Mouse (Mus musculus): ENCODE results near the gene Prkn.

The Prkn gene

DNA sequence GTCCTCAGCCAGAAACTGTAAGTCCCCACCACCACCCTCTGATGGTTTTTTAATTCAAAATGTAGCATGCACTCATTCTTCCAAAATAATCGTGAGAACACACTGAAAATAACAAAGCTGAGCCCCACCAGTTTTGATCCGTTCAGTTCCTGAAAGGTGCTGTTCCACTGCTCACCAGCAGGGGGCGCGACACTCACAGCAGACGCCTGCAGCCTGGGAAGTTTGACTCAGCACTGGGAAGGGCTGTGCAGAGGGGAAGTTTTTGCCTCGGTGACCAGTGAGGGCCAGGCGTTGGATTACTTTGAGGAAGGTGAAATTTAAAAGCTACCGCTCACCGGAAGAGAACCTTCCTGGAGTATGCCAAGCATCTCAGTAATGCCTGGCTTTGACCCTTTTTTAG is 1199.0 kb downstream of the Prkn start:
- in situ Hi-C loops (cut with MseI, MboI), result loop anchor here (5.0 to 10.0 kb wide), 6 partner anchors 63 to 336 kb away; partner anchors contain the start of gene Plg (in 1 of the 2)

DNA sequence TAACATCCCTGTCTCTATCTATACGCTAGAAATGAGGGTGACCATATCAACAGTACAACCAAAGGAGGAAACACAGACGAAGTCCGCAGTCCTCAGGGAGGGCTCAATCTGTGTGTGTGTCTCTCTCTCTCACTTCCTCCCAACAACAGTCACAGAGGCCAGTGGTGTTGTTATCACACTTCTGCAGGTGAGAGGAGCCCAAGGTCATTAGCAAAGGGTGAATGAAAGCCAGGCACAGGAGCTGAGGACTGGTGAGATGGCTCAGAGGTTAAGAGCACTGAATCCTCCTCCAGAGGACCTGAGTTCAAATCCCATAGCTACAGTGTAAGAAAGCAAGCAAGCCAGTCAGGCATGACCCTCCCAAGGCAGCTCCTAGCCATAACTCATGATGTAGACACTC is 1199.7 kb downstream of the Prkn start:
- in situ Hi-C loops (cut with MseI, MboI), result loop anchor here (5.0 to 10.0 kb wide), 6 partner anchors 62 to 335 kb away; partner anchors contain the start of gene Plg (in 1 of the 2)

DNA sequence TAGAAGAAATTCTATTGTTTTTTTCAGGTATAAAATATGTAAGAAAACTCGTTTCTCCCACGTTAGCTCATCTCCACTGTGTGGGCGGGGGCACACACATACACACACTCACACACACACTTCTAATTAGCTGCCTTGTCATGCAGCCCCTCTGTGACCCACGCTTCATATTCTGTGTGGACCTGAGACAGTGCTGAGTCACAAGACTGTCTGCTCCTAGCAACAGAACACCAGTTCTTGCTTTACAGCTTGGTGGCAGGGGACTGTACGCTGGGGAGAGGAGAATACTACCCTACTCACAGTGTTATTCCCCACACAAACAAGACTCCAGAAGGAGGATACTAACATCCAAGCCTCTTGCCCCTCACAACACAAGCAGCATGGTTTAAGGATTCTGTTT is 1200.4 kb downstream of the Prkn start:
- in situ Hi-C loops (cut with MseI, MboI), result no loop called here

DNA sequence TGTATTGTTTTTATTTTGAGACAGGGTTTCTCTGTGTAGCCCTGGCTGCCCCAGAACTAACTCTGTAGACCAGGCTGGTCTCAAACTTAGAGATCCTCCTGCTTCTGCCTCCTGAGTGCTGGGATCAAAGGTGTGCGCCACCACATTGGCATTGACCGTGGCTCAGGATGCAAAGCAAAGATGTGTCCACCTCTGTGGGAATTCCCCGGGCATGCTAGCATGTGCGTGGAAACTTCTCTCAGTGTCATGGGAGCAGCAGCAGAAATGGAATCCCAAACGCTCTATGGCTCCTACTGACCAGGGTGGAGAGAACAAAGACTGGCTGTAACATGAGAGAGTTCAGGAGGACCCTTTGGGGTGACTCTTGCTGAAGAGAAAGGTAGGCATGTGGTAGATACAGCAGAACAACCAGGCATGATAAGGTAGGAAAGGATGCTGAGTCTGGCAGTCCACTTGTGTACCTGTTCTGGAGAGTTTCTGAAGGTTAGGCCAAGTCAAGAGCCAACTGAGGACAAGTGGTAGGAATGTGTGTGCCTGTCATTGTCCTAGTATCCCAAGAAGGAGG is 1201.0 kb downstream of the Prkn start:
- in situ Hi-C loops (cut with MseI, MboI), result no loop called here

DNA sequence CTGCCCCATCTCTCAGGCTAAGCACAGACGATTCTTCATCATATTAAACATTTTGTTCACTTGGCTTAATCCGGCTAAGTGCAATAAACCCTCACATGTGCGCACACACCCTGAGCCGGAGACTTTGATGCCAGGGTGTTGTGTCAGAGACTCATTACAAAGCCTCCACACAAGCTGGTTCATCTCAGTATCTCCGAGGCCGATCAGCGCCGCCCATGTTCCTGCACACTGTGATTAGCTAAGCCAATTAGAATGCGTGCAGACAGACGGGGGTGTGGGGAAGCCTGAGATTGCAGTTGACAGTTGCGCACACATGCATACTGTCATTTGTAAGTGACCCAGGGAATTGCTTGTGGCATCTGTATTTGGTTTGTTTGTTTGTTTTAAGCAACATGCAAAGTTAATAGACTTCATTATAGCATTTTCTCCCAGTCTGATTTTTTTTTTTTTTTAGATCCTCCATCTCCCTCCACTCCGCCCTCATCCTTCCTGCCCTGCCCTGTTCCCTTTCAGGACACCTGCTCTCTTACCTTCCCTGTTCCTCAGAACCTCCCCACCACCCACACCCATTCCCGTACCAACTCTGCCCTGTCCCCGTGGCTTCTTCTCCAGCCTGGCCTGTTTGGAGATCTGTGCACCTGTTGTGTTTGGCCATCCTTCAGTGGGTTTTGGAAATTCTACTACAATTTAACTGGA is 1202.5 kb downstream of the Prkn start:
- in situ Hi-C loops (cut with MseI, MboI), result no loop called here

DNA sequence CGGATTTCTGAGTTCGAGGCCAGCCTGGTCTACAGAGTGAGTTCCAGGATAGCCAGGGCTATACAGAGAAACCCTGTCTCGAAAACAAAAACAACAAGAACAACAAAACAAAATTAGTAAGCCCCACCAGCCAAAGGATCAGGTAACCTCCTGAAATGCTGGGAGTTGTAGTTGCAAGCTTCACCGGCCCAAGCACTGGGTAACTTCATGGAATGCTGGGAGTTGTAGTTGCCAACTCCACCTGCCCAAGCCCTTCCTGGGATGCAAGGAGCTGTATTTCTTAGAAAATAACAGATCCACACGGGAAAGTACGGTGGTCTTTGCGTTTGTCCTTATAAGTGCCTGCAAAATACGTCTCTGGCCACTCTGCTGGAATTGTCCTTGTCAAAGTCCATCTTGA is 1204.0 kb downstream of the Prkn start:
- in situ Hi-C loops (cut with MseI, MboI), result no loop called here

DNA sequence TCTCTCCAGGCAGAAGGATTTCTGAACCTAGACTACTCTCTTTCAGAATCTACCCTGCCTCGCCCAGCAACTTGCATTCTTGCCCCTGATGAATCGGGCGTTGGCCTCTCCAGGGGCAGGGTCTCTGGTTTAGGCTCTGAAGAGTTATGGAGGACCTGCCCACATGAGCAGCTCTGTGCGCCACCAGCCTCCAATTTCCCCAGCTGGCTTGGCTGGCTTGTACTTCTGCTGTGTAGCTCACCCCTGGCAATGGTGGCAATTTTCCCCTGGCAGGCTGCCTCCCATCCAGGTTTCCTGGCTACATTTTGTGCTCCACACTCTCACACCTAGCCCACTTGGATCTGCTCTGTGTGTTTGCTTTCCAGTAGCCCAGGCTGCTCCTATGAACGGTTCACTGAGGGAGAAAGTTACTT is 1205.7 kb downstream of the Prkn start:
- in situ Hi-C loops (cut with MseI, MboI), result no loop called here

DNA sequence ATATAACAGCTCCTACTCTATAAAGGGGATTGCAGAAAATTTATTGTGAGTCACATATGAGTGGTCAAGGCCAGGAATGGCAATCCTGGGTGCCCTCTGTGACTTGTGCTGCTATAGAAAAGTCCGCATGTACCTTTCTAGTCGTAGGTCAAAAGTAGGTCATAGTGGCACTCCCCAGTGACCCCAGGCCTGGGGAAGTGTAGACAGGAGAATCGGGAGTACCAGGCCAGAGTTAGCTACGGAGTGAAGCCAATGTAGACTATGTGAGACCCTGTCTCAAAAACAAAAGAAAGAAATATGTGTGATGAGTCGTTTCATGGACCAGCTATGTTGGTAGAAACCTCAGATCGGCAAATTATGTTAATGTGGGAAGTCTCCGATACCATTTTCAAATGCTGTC is 1206.8 kb downstream of the Prkn start:
- in situ Hi-C loops (cut with MseI, MboI), result no loop called here

DNA sequence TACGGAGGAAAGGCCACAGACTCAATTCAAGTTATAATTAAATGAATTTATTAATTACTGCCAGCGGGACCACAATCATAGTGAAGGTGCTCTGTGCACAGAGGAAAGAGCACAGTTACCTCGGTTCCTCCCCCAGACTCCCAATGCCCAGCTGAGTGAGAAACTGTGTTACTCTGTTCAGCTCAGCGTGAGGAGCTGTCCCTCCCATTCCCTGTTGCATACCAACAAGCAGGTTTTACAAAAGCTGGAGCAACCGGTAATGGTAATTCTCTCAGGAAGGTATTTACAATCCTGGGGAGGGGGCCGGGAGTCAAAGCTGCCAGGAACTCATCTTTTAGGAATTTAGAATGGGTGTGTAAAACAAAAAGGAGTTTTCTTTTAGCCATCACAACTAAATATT is 1207.3 kb downstream of the Prkn start:
- in situ Hi-C loops (cut with MseI, MboI), result no loop called here

DNA sequence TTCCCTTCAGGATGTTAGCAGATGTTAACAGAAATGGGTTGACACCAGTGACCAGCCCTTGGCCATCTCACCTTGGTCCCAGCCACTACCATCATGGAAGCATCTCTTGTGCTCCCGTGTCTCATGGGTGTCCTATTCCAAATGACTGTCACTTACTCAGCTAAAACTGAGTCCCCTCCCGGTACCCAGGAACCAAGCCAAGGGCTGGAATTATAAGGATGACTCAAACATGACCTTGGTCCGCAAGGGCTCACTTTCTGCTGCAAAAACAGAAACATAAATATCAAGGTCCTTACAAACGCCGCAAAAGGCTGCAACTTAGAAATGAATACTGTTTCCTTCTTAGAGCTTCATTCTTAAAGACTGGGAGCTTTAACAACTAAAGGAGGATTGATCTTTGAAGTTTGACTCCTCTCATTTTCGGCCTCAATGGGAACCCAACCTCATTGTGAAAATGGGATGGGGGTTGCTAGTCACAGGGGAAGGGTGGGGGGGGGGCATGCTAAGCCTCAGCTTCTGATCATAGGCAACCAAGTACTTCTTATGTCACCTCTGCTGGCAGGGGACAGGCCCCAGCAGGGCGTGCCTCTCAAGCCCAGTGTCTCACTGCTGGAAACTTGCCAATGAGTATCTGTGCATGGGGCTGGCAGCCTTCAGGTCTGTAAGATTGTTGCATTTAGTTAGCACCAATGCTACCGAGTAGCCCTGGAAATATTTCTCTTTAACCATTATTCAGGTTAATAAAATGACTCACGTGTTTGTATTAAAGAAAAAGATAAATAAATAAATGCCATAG is 1208.7 kb downstream of the Prkn start:
- in situ Hi-C loops (cut with MseI, MboI), result no loop called here

DNA sequence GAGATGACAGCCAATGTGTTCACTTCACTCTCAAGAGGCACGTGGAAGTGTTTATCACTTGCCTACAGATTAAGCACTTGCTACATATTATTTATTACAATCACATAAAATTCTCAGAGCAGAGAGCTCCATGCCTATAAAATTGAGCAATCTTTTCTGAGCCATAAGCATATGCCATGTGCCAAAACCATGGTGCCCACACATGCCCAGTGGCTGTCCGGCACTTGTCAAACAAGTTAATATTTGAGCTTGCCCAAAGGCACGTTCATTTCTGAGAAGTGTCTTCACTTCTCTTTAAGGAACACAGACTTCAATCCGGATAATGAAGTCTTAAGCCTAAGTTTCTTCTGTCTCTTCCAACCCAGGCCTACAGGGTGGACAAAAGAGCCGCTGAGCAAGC is 1210.1 kb downstream of the Prkn start:
- in situ Hi-C loops (cut with MseI, MboI), result no loop called here

DNA sequence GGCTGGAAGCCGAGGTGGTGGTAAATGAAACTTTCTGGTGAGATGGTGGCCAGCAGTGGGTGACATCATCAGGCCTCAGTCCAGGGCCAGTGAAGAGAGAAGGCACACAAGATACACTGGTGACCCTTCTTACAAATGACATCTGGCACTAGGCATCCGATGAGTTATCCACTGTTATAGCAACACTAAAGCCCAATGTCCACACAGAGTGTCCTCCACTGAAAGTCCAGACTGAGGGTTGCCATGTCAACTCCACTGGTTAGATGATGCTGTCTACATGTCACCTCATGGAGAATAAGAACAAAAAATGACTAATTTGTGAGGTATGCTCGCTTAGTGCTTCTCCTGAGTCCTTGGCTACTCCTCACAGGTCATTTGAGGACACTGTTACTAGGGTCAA is 1210.8 kb downstream of the Prkn start:
- in situ Hi-C loops (cut with MseI, MboI), result no loop called here

DNA sequence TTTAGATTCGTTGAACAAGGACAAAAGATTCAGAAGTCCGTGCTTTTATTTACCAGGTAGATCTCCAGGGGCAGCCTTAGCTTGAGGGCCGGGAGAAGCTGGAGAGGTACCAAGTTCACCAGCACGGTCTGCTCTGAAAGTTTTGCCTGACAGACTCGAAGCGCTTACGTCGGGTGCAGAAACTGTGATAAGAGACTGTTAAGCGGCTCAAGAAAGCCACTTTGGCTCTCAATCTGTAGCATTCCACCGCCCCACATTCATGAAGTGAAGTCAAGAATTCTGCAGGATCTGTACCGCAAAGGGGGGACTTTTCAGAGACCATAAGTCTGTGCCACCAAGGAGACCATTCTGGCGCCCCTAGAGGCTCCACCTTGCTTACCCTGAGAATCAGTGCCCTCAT is 1212.5 kb downstream of the Prkn start:
- in situ Hi-C loops (cut with MseI, MboI), result no loop called here

DNA sequence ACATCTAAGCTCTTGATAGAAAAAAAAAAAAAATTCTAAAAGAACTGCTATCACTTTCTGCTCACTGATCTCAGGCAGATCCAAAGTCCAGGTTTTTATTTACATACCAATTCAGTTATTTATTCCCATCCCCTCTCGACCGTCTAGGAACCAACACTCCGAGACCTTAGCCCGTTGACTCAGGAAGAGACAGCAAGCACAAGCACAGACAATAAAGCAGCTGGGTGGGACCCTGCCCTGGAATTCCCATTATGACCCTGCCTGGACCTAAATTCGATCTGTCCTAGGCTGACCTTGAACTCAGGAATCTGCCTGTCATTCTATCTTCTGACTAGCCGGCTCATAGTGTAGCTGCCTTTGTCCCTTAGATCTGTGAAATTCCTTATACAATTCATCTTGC is 1218.9 kb downstream of the Prkn start:
- in situ Hi-C loops (cut with MseI, MboI), result no loop called here

DNA sequence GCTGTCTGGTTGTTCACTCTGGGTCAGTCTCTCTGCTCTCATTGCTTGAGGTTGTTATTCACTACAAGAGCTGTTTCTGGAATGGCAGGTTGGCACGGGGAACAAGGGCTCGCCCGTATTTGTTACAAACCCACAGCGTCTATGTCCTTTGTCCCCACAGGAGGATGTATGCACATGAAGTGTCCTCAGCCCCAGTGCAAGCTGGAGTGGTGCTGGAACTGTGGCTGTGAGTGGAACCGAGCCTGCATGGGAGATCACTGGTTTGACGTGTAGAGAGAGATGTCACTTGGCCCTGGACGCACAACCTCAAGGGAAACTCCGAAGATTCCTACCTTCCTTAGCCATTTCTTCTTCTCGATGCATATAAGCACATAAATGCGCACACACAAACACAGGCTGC is 1221.2 kb downstream of the Prkn start:
- in situ Hi-C loops (cut with MseI, MboI), result no loop called here

DNA sequence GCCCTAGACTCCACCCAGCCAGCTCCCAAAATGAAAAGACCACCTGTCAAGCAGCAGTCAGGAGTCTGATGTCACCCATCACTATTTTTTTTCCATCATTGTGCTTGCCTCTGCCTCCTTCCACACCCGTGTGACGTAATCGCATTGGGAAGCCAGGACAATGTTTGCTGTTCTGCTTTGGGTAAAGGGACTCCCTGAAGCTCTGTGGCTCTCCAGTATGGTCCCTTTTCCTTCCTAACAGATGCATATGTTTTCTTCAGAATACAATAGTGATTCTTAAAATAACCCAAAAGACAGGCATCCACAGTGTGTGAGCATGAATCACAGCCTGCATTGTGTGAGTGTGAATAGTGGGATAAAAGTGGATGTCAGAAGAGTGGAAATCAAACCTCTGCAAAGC is 1222.7 kb downstream of the Prkn start:
- in situ Hi-C loops (cut with MseI, MboI), result no loop called here

DNA sequence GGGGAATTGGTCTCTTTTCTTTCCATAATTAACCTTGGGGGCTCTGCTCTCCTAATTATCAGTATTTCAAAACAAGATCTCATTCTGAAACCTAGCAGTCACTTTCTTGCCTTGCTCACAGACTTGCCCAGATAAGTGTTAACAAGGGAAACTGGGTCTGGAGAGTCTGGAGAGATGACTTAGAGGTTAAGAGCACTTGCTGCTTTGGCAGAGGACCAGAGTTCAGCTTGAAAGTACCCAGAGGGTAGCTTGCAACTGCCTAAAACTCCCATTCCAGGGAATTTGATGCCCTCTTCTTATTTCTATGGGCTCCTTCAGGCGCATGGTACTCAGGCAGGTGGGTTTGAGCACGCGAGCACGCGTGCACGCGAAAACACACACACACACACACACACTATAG is 1223.3 kb downstream of the Prkn start:
- in situ Hi-C loops (cut with MseI, MboI), result no loop called here

DNA sequence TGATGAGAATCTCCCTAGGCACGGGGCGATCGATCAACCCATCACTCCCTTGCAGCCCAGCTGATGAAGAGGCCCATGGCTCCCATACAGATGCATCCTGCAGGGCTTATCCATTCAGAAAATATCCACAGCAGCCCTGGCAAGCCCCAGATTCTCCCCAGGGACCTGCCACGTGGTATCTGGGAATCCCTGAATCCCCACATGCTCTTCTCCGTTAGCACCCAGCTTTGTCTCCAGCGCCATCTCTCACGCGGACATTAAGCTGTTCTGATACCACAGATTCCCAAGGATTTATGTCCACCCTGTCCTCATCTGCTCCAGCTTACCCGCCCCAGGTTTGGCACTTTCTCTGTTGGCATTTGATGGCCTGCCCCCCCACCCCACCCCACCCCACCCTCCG is 1225.9 kb downstream of the Prkn start:
- in situ Hi-C loops (cut with MseI, MboI), result no loop called here

DNA sequence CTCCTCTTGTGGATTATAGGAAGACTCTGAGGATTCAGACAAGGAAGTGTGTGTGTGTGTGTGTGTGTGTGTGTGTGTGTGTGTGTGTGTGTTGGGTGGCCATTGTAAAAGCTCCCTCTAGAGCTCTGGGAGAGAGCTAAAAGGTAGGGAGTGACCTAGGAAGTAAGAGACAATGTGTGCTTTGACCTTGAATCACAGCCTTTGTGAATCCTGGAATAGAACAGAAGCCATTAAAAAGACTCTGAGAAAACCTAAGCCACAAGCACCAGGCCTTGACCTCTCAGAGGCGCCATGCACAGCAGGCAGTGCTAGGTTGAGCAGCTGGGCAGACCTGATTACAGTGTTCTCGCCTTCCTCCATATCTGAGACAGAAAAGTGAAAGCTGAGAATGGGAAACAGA is 1236.6 kb downstream of the Prkn start:
- in situ Hi-C loops (cut with MseI, MboI), result no loop called here

DNA sequence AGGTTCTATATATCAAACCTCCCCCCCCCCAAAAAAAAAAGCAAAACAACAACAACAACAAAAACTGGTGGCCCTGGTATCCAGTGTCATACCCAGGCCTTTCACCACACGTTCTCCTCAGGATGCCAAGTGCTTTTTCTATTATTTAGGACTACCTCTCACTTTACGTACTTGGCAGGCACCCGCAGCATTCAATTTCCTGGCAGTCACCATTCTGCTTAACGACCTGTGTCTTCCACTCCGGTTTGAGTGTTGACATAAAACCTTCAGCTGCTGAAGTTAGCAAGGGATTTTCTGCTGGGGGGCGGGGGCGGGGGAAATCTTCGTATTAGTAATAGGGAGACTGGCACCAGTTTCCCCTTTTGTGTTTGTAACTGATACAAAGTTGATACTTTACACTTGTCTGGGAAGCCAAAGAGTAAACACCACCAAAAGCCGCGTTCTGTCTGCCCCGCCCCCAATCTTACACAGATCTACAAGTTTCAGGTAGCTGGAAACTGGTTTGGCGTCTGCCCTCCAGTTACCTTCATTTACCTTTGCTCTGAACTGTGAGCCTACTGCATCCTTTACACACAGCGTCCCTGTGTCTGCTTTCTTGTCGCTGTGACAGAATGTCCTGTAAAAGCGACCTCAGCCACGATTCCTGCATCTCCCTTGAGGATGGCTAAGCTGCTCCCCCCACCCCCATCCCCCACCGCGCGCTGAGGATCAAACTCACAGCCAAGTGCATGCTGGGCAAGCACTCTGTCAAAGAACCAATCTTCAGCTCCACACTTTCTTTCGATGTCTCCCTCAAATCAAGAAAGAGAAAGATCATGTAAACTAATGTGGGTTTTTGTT is 1240.7 kb downstream of the Prkn start:
- in situ Hi-C loops (cut with MseI, MboI), result no loop called here

DNA sequence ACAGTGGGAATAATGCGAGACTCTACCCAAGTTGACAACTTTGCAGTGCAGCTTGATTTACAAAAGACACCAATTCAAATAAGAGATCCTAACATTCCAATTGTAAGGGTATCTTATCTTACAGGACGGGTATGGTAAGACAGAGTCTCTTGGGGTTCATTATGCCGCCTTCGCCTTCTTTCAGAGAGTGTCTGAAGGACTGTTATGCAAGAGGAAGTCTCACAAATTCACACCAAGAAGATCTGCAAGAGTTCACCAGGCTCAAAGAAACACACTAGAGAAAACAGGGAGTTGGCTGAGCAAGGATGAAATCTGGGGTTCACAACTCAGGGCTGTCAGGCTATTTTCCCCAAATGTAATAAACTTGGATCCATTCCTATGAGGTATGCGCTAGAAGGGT is 1242.0 kb downstream of the Prkn start:
- in situ Hi-C loops (cut with MseI, MboI), result no loop called here

Measured in mouse trophoblast stem cell (cell line).